Mouse (Mus musculus) kidney, postnatal 0 days (tissue): ENCODE data around the gene Prkce. TPM values are rescaled to one million over a fixed set of nuclear protein-coding genes. Genes with fewer than 3 reads are reported as not detected.
A peak's percentile ranks its signal among the peaks of the same experiment; 100 is the strongest.

Experiments used
- ATAC-seq: fragments of 200-750 bp; cut with Nextera tagmentation; replicated peaks from 2 replicates; pipeline ENCODE4 v1.8.0; 2017; ENCODE audit warnings: low read depth, moderate number of reproducible peaks, moderate TSS enrichment, moderate library complexity; ENCODE audit not compliant: low FRiP score
- DNase-seq: peaks from one replicate; pipeline ENCODE4 v3.0.0-alpha.2; 2016; ENCODE audit warnings: low spot score
- H3K27ac ChIP-seq: fragments of 300-500 bp; sonication (generic); 2 replicates; pipeline ENCODE4 v1.5.1; 2014; ENCODE audit warnings: mild to moderate bottlenecking
- H3K27me3 ChIP-seq: fragments of 300-500 bp; sonication (generic); 2 replicates; pipeline ENCODE4 v1.6.1; 2014; ENCODE audit warnings: low read length, mixed read lengths; ENCODE audit not compliant: insufficient read depth
- H3K36me3 ChIP-seq: fragments of 300-500 bp; sonication (generic); 2 replicates; pipeline ENCODE4 v1.6.1; 2014; ENCODE audit warnings: low read length, mixed read lengths; ENCODE audit not compliant: insufficient read depth
- H3K4me1 ChIP-seq: fragments of 300-500 bp; sonication (generic); replicated peaks from 2 replicates; pipeline ENCODE4 v1.6.1; 2014; ENCODE audit warnings: antibody characterized with exemption, low read length, mixed read lengths; ENCODE audit not compliant: insufficient read depth
- H3K4me2 ChIP-seq: fragments of 300-500 bp; sonication (generic); 2 replicates; pipeline ENCODE4 v1.6.1; 2014; ENCODE audit warnings: mild to moderate bottlenecking, low read length, moderate library complexity, mixed read lengths
- H3K4me3 ChIP-seq: fragments of 300-500 bp; sonication (generic); replicated peaks from 2 replicates; pipeline ENCODE4 v1.5.1; 2014; ENCODE audit warnings: low read depth, low read length
- H3K9ac ChIP-seq: fragments of 300-500 bp; sonication (generic); 2 replicates; pipeline ENCODE4 v1.6.1; 2014; ENCODE audit warnings: low read depth, low read length
- H3K9me3 ChIP-seq: fragments of 300-500 bp; sonication (generic); replicated peaks from 2 replicates; pipeline ENCODE4 v1.6.1; 2016; ENCODE audit warnings: low read length, inconsistent platforms, mixed read lengths
- CTCF ChIP-seq: IDR thresholded peaks from 2 replicates; pipeline ENCODE4 v1.5.1; 2016; ENCODE audit warnings: antibody characterized with exemption, low read depth, mild to moderate bottlenecking, moderate library complexity
- WGBS: fragments of 180-500 bp; shearing (Covaris S2); extraction: QIAGEN DNeasy Blood & Tissue Kit; methylation state at CpG from one replicate; pipeline ENCODE4 v1.1.7; 2014; 5-methylcytosine and 5-hydroxymethylcytosine counted together
- polyA plus RNA-seq: library from polyadenylated mRNA; unstranded; fragments of >200 nt; fragmentation: Nextera tagmentation; extraction: Ambion mirVana; gene quantifications from 2 replicates; pipeline ENCODE4 v1.2.1, GENCODE M21; 2015

Prkce gene
- polyA plus RNA-seq, 1 experiment from 2014 or later, result 6.0 TPM

GRCm38 (mm10) chr17:86214285-86214684, 46.7 kb downstream of the Prkce start:
- no peak for TF ChIP-seq CTCF
- Histone ChIP-seq H3K27me3 (no peaks in the 10 kb centered on the region), H3K36me3 (no peaks in the 10 kb centered on the region), H3K4me3 (no peak overlapping the region), H3K4me1 (no peaks in the 10 kb centered on the region), H3K9me3 (no peaks in the 10 kb centered on the region), H3K9ac (no peak overlapping the region), H3K4me2 (no peak overlapping the region), H3K27ac (no peak overlapping the region)
- 70% methylated on average over 9 of the region's 9 CpGs for WGBS
- DNase-seq (no peak), ATAC-seq (no peak)

GRCm38 (mm10) chr17:86214741-86215140, 47.2 kb downstream of the Prkce start:
- H3K27me3 ChIP-seq, result no peaks in the 10 kb centered on the region
- ATAC-seq (no peak), DNase-seq (no peak)
- H3K4me2 ChIP-seq, result no peak overlapping the region
- H3K27ac ChIP-seq, result no peak overlapping the region
- H3K4me3 ChIP-seq, result no peak overlapping the region
- no peaks in the 10 kb centered on the region for H3K4me1 ChIP-seq
- TF ChIP-seq CTCF, result no peak
- 83% methylated on average over 14 of the region's 14 CpGs for WGBS
- no peaks in the 10 kb centered on the region for H3K9me3 ChIP-seq
- no peak overlapping the region for H3K9ac ChIP-seq
- H3K36me3 ChIP-seq, result no peaks in the 10 kb centered on the region

GRCm38 (mm10) chr17:86215771-86216170, 48.2 kb downstream of the Prkce start:
- peak; percentile 29 for DNase-seq
- 86% methylated on average over 7 of the region's 7 CpGs for WGBS

GRCm38 (mm10) chr17:86217468-86217867, 49.9 kb downstream of the Prkce start:
- H3K27me3 ChIP-seq, result no peaks in the 10 kb centered on the region
- H3K9me3 ChIP-seq, result no peaks in the 10 kb centered on the region
- no peak for ATAC-seq
- H3K36me3 ChIP-seq, result no peaks in the 10 kb centered on the region
- H3K9ac ChIP-seq, result no peak overlapping the region
- no peak overlapping the region for H3K4me3 ChIP-seq
- 36% methylated on average over 5 of the region's 5 CpGs for WGBS
- no peak overlapping the region for H3K27ac ChIP-seq
- H3K4me1 ChIP-seq, result no peaks in the 10 kb centered on the region
- no peak overlapping the region for H3K4me2 ChIP-seq
- TF ChIP-seq CTCF, result no peak
- DNase-seq, result no peak

More at GRCm38 (mm10) chr17:86215771-86216170, 48.2 kb downstream of the Prkce start:
- peak; percentile 59; the same call in 1 of the 2 replicates for TF ChIP-seq CTCF
- H3K9me3 ChIP-seq, result no peaks in the 10 kb centered on the region
- H3K27me3 ChIP-seq, result no peaks in the 10 kb centered on the region
- H3K27ac ChIP-seq, result no peak overlapping the region
- H3K4me3 ChIP-seq, result no peak overlapping the region
- H3K4me2 ChIP-seq, result no peak overlapping the region
- H3K9ac ChIP-seq, result no peak overlapping the region
- peak; percentile 66; the same call in 1 of the 2 replicates for ATAC-seq
- H3K36me3 ChIP-seq, result no peaks in the 10 kb centered on the region
- H3K4me1 ChIP-seq, result no peaks in the 10 kb centered on the region

- no peaks in the 10 kb centered on the region for H3K9me3 ChIP-seq
- no peaks in the 10 kb centered on the region for H3K27me3 ChIP-seq
- H3K4me2 ChIP-seq, result no peak overlapping the region
- no peak overlapping the region for H3K4me3 ChIP-seq
- no peaks in the 10 kb centered on the region for H3K36me3 ChIP-seq
- H3K4me1 ChIP-seq, result no peaks in the 10 kb centered on the region
- no peak overlapping the region for H3K27ac ChIP-seq
- no peak overlapping the region for H3K9ac ChIP-seq
- no peak for TF ChIP-seq CTCF
- ATAC-seq (no peak), DNase-seq (no peak)
- WGBS, result 78% methylated on average over 11 of the region's 11 CpGs
These were observed 51.0 kb downstream of the Prkce start for GRCm38 (mm10) chr17:86218553-86218952.

GRCm38 (mm10) chr17:86225488-86226186, 58.1 kb downstream of the Prkce start:
- no peak overlapping the region for H3K27ac ChIP-seq
- no peak overlapping the region for H3K4me2 ChIP-seq
- H3K9ac ChIP-seq, result no peak overlapping the region
- DNase-seq, result no peak
- TF ChIP-seq CTCF, result no peak
- H3K4me1 ChIP-seq, result no peaks in the 10 kb centered on the region
- no peaks in the 10 kb centered on the region for H3K9me3 ChIP-seq
- no peaks in the 10 kb centered on the region for H3K36me3 ChIP-seq
- no peak for ATAC-seq
- 70% methylated on average over 10 of the region's 10 CpGs for WGBS
- no peaks in the 10 kb centered on the region for H3K27me3 ChIP-seq
- no peak overlapping the region for H3K4me3 ChIP-seq
